Comparison of ENCODE assay signal across 23 mouse cellular contexts in genomic region chrX:166315251-166315650, GRCm38 (mm10).
DNase-seq lines count a peak whose midpoint lies in the region; ATAC-seq lines count a peak whose summit lies in the region.
"Had no signal": no experiment of that assay in that cellular context is flagged by ENCODE, and none has a peak within 500 bp of the region (broad histone marks: within the 10 kb centered on the region; RNA-seq: fewer than 3 reads in every experiment).

No protein-coding gene starts in this region.

- no peak overlapping the region for H3K9ac ChIP-seq in hindbrain, embryonic 14.5 days
- H3K9ac ChIP-seq in hindbrain, embryonic 13.5 days = no peak overlapping the region
- no peak overlapping the region for H3K9ac ChIP-seq in midbrain, embryonic 14.5 days (replicated peaks; ENCODE audit: low read length)
- H3K9ac ChIP-seq in midbrain, embryonic 13.5 days (replicated peaks) = no peak overlapping the region
- H3K9ac ChIP-seq in forebrain, embryonic 14.5 days (ENCODE audit: low read length) = no peak overlapping the region
- H3K9ac ChIP-seq in neural tube, embryonic 15.5 days (replicated peaks) = no peak overlapping the region
- H3K9ac ChIP-seq: embryonic facial prominence, embryonic 12.5 days; heart, embryonic 15.5 days; limb, embryonic 12.5 days; liver, postnatal 0 days had no signal

- H3K4me2 ChIP-seq in hindbrain, embryonic 14.5 days (replicated peaks) = no peak overlapping the region
- H3K4me2 ChIP-seq in hindbrain, embryonic 13.5 days = no peak overlapping the region
- no peak overlapping the region for H3K4me2 ChIP-seq in midbrain, embryonic 14.5 days (ENCODE audit: low read length)
- H3K4me2 ChIP-seq in midbrain, embryonic 13.5 days (replicated peaks) = no peak overlapping the region
- H3K4me2 ChIP-seq in forebrain, embryonic 14.5 days (ENCODE audit: low read length) = no peak overlapping the region
- no peak overlapping the region for H3K4me2 ChIP-seq in neural tube, embryonic 15.5 days
- H3K4me2 ChIP-seq: embryonic facial prominence, embryonic 12.5 days; heart, embryonic 15.5 days; limb, embryonic 12.5 days; liver, embryonic 11.5 days had no signal

- no peak for DNase-seq in hindbrain, embryonic 14.5 days (ENCODE audit: low spot score)
- no peak for DNase-seq in midbrain, embryonic 14.5 days
- peak; percentile 63 for DNase-seq in forebrain, embryonic 14.5 days (ENCODE audit: low spot score)
- no peak for DNase-seq in right cerebral cortex, adult 18-20 months
- DNase-seq: adrenal gland, postnatal 25 days; cerebellum, adult 11 months; cerebellum, postnatal 10 days; heart, postnatal 36 days; kidney, adult 2 months; liver, postnatal 0 days; right cerebral cortex, postnatal 25 days; spleen, adult 18-20 months had no signal

- H3K27me3 ChIP-seq in hindbrain, embryonic 14.5 days (ENCODE audit: control insufficient read depth, insufficient read depth, low read length) = peaks cover 6% of the 10 kb centered on the region; the same call in 1 of the 2 replicates
- H3K27me3 ChIP-seq in hindbrain, embryonic 13.5 days = peaks cover 3% of the 10 kb centered on the region; the same call in 1 of the 2 replicates
- H3K27me3 ChIP-seq in midbrain, embryonic 14.5 days (ENCODE audit: control insufficient read depth, insufficient read depth, low read length) = no peaks in the 10 kb centered on the region
- peaks cover 25% of the 10 kb centered on the region; the same call in 1 of the 2 replicates for H3K27me3 ChIP-seq in midbrain, embryonic 13.5 days
- H3K27me3 ChIP-seq in forebrain, embryonic 14.5 days (replicated peaks; ENCODE audit: control insufficient read depth, insufficient read depth, low read length) = no peaks in the 10 kb centered on the region
- H3K27me3 ChIP-seq in neural tube, embryonic 15.5 days (replicated peaks) = peaks cover 17% of the 10 kb centered on the region; the same call in 1 of the 2 replicates
- H3K27me3 ChIP-seq: heart, embryonic 15.5 days had no signal

- 54% methylated on average over 1 of the region's 1 CpGs for WGBS in hindbrain, embryonic 14.5 days
- WGBS in hindbrain, embryonic 13.5 days = 71% methylated on average over 1 of the region's 1 CpGs
- WGBS in midbrain, embryonic 14.5 days = 72% methylated on average over 1 of the region's 1 CpGs
- 71% methylated on average over 1 of the region's 1 CpGs for WGBS in midbrain, embryonic 13.5 days
- 25% methylated on average over 1 of the region's 1 CpGs for WGBS in forebrain, embryonic 14.5 days
- WGBS in neural tube, embryonic 15.5 days = 74% methylated on average over 1 of the region's 1 CpGs

- H3K9me3 ChIP-seq in hindbrain, embryonic 14.5 days (ENCODE audit: control insufficient read depth, low read length) = no peaks in the 10 kb centered on the region
- H3K9me3 ChIP-seq in hindbrain, embryonic 13.5 days = no peaks in the 10 kb centered on the region
- no peaks in the 10 kb centered on the region for H3K9me3 ChIP-seq in midbrain, embryonic 14.5 days (ENCODE audit: control insufficient read depth, low read length)
- no peaks in the 10 kb centered on the region for H3K9me3 ChIP-seq in midbrain, embryonic 13.5 days
- H3K9me3 ChIP-seq in forebrain, embryonic 14.5 days (replicated peaks; ENCODE audit: control insufficient read depth, low read length) = no peaks in the 10 kb centered on the region
- H3K9me3 ChIP-seq in neural tube, embryonic 15.5 days (replicated peaks) = no peaks in the 10 kb centered on the region
- H3K9me3 ChIP-seq: embryonic facial prominence, embryonic 12.5 days; heart, embryonic 15.5 days; limb, embryonic 12.5 days had no signal

- ATAC-seq in hindbrain, embryonic 14.5 days (ENCODE audit: low FRiP score) = no peak
- ATAC-seq in hindbrain, embryonic 13.5 days (ENCODE audit: low FRiP score) = no peak
- ATAC-seq in midbrain, embryonic 14.5 days (ENCODE audit: low FRiP score, low TSS enrichment) = no peak
- no peak for ATAC-seq in midbrain, embryonic 13.5 days
- ATAC-seq in forebrain, embryonic 14.5 days = peak; percentile 24; the same call in 1 of the 2 replicates
- ATAC-seq in neural tube, embryonic 15.5 days (ENCODE audit: low FRiP score) = no peak
- ATAC-seq: liver, postnatal 0 days; lung, postnatal 0 days had no signal

- H3K4me3 ChIP-seq in hindbrain, embryonic 14.5 days (replicated peaks; ENCODE audit: low read length) = no peak overlapping the region
- no peak overlapping the region for H3K4me3 ChIP-seq in hindbrain, embryonic 13.5 days
- H3K4me3 ChIP-seq in midbrain, embryonic 14.5 days (replicated peaks; ENCODE audit: low read depth, low read length) = no peak overlapping the region
- no peak overlapping the region for H3K4me3 ChIP-seq in midbrain, embryonic 13.5 days (replicated peaks)
- no peak overlapping the region for H3K4me3 ChIP-seq in forebrain, embryonic 14.5 days (ENCODE audit: low read depth, low read length)
- H3K4me3 ChIP-seq in neural tube, embryonic 15.5 days (replicated peaks) = no peak overlapping the region
- H3K4me3 ChIP-seq: embryonic facial prominence, embryonic 12.5 days; erythroblast, embryonic 14.5 days; heart, embryonic 15.5 days; limb, embryonic 12.5 days had no signal

- H3K4me1 ChIP-seq in hindbrain, embryonic 14.5 days (replicated peaks; ENCODE audit: control insufficient read depth, insufficient read depth, low read length) = no peaks in the 10 kb centered on the region
- peaks cover 4% of the 10 kb centered on the region for H3K4me1 ChIP-seq in hindbrain, embryonic 13.5 days (replicated peaks)
- H3K4me1 ChIP-seq in midbrain, embryonic 14.5 days (ENCODE audit: control insufficient read depth, insufficient read depth, low read length) = peaks cover 9% of the 10 kb centered on the region; the same call in 1 of the 2 replicates
- peaks cover 17% of the 10 kb centered on the region for H3K4me1 ChIP-seq in midbrain, embryonic 13.5 days (replicated peaks)
- H3K4me1 ChIP-seq in forebrain, embryonic 14.5 days (ENCODE audit: control insufficient read depth, insufficient read depth, low read length) = peaks cover 13% of the 10 kb centered on the region; the same call in 1 of the 2 replicates
- no peaks in the 10 kb centered on the region for H3K4me1 ChIP-seq in neural tube, embryonic 15.5 days
- H3K4me1 ChIP-seq: embryonic facial prominence, embryonic 12.5 days; heart, embryonic 15.5 days; limb, embryonic 12.5 days had no signal

- peak overlapping the region; percentile 43; the same call in 1 of the 2 replicates for H3K27ac ChIP-seq in hindbrain, embryonic 14.5 days
- no peak overlapping the region; the same call in 1 of the 2 replicates for H3K27ac ChIP-seq in hindbrain, embryonic 13.5 days
- peak overlapping the region; percentile 64; the same call in 1 of the 2 replicates for H3K27ac ChIP-seq in midbrain, embryonic 14.5 days (replicated peaks; ENCODE audit: low read depth, low read length)
- no peak overlapping the region for H3K27ac ChIP-seq in midbrain, embryonic 13.5 days
- H3K27ac ChIP-seq in forebrain, embryonic 14.5 days (ENCODE audit: low read depth, low read length) = peak overlapping the region; percentile 65
- H3K27ac ChIP-seq in neural tube, embryonic 15.5 days (replicated peaks) = peak overlapping the region; percentile 51; the same call in 1 of the 2 replicates
- H3K27ac ChIP-seq: embryonic facial prominence, embryonic 12.5 days; heart, embryonic 15.5 days; kidney, postnatal 0 days; limb, embryonic 12.5 days; macrophage had no signal

- no peaks in the 10 kb centered on the region for H3K36me3 ChIP-seq in hindbrain, embryonic 14.5 days (replicated peaks; ENCODE audit: control insufficient read depth, insufficient read depth)
- no peaks in the 10 kb centered on the region for H3K36me3 ChIP-seq in hindbrain, embryonic 13.5 days
- no peaks in the 10 kb centered on the region for H3K36me3 ChIP-seq in midbrain, embryonic 14.5 days (ENCODE audit: control insufficient read depth, insufficient read depth, low read length)
- H3K36me3 ChIP-seq in midbrain, embryonic 13.5 days = no peaks in the 10 kb centered on the region
- no peaks in the 10 kb centered on the region for H3K36me3 ChIP-seq in forebrain, embryonic 14.5 days (ENCODE audit: control insufficient read depth, insufficient read depth, low read length)
- no peaks in the 10 kb centered on the region for H3K36me3 ChIP-seq in neural tube, embryonic 15.5 days
- H3K36me3 ChIP-seq: embryonic facial prominence, embryonic 12.5 days; heart, embryonic 15.5 days; limb, embryonic 12.5 days had no signal

Comparison
In these comparisons a context has a peak if more than half of its experiments do, and no peak if none do; other contexts are left out.
1. H3K27ac ChIP-seq: peak in hindbrain, embryonic 14.5 days (single experiment), midbrain, embryonic 14.5 days (single experiment), forebrain, embryonic 14.5 days (single experiment) and neural tube, embryonic 15.5 days (single experiment); none in hindbrain, embryonic 13.5 days (single experiment) and midbrain, embryonic 13.5 days (single experiment).